Mouse (Mus musculus): ENCODE measurements around the gene Cirbp.

Cirbp gene

DNA sequence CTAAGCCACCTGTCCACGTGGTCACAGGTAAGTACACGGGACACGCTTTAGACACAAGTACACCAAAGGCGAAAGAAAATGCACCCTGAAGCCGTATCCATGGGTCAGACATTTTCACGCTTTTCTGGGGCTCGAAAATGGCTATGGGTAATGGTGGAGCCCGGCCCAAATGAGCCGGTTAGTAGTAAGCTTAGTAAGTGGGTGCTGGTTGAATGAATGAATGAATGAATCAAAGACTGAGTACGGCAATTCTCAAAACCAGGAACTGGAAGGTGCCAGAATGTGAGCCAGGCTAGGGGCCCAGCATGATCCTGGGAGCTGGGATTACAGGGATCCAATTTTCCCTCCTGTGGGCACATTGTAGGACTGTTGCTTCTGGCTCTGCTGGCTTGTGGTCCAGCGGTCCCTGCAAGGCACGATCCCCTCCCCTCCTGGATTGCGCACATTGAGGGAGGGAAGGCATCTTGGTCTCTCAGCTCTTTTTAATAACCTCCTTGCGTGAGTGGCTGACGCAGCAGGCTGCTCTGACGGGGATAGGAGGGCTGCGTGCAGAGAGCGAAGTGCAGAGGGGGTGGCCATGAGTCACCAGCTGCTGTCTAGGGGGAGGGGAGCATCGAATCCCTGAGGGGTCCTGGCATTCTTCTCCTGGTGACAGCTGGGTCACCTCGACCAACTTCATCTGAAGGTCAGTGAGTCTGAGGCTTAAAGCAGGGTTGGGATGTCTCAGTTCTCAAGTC, at the start of gene Cirbp:
Cirbp (plus strand) TSS at position 594 of the 737 bp plus-strand sequence.
- peak; percentile 71 for DNase-seq (ENCODE audit: low spot score)

DNA sequence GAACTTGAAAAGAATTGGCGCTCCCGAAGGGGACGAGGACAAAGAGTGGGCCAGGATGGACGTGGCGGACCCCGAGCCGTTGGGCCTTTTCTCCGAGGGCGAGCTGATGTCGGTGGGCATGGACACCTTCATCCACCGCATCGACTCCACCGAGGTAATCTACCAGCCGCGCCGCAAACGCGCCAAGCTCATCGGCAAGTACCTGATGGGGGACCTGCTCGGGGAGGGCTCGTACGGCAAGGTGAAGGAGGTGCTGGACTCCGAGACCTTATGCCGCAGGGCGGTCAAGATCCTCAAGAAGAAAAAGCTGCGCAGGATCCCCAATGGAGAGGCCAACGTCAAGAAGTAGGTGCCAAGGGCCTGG, 49.2 kb upstream of the Cirbp start:
- DNase-seq (ENCODE audit: low spot score), result peak; percentile 13

DNA sequence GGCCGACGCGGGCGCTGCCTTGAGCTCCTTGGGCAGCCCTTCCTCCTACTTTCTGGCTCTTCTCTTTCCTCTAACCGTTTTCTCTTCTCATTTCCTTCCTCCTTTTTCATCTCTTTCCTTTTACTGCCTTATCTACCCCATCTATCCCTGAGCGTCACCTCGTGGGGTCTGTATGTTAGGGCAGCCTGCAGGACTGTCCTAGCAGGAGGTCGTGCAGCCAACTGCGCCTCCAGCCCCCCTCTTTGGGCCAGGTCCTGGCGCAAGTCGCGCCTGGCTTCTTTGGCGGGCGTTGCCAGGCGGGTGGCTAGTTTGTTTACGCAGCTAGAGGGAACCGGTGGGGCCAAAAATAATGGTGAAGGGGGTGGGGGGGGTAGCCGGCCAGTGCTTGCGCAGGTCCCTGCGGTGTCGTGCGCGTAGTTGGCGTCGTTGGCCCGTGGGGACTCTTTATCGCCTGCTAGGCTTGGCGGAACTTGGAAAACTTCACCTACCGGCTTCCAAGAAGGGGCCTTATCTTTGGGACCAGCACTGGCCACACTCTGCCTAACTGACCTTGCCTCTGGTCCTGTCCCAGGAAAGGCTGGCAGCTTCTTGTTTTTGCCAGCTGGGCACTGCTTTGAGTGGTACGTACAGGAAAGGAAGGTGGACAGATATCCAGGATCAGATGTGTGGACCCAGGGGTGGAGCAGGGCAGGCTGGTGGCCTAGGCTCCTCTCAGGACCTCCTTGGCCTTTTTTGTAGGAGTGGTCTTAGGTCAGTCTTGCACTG, 48.7 kb upstream of the Cirbp start:
- DNase-seq (ENCODE audit: low spot score), result peak; percentile 24

DNA sequence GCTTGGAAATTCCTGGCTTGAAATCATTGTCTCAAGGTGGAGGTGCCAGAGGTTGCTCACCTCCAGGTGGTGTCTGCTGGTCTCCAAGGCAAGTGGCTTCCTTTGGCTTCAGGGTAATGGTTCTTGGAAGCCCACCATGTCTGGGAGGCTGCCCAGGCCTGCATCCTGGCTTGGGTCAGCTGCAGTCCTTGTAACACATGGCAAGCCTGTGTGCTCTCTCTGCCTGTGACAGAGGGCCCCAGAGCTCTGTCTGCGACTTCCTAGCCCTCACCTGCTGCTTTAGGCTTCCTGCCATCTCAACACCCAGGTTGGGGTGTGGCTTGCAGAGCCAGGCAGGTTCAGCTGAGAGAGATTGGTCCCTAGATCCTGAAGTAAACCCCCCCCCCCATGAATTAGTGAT, 48.0 kb upstream of the Cirbp start:
- no peak for DNase-seq (ENCODE audit: low spot score)

DNA sequence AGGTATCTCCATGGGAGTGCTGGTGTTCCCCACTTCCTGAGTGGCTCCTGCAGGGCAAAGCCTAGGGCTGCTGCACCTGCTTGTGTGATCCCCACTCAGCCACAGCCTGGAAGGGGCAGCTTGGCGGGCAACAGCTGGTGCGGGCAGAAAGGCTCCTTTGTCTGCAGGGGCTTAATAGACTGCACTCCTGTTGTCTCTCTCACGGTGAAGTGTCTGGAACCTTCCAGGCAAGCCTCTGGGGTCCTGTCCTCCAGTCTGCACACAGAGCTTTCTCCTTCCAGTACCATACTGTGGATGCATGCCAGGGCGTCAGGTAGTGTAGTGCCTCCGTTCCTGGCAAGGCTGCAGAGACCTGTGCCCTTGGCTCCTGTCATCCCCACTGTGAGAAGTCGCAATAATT, 47.2 kb upstream of the Cirbp start:
- DNase-seq (ENCODE audit: low spot score), result peak; percentile 33

DNA sequence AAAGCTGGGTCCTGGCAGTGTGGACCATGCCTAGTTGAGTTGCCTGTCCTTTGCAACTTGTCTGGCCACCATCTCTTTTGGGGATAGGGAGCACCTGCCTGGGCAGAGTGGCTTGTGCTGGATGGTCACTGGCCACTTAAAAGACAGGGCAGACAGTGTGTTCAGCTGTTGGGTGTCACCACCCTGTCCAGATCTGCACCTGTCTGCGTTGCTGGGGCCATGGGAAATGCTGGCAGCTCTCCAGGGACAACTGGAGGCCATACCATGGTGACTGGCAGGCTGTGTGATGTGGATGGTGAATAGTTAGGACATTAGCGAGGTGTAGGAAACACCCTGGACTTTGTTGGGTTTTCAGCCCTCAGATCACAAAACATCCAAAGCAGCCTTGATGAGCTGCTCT, 45.6 kb upstream of the Cirbp start:
- no peak for DNase-seq (ENCODE audit: low spot score)

DNA sequence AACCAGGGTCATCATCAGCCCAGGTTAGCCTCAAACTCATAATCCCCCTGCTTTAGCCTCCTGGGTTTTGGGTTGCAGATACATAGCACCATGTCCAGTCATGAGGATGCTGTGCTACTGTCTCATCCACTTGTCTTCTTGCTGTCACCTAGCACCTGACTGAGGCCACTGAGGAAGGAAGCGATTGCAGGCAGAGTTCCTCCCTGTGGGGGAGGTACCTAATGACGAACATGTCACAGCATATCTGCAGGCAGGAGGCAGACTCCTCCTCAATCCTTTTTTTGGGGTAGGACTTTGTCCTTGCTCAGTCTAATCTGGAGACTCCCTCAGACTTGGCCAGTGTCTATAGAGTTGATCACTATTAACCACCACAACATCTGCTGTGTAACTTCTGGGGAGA, 44.1 kb upstream of the Cirbp start:
- DNase-seq (ENCODE audit: low spot score), result no peak

DNA sequence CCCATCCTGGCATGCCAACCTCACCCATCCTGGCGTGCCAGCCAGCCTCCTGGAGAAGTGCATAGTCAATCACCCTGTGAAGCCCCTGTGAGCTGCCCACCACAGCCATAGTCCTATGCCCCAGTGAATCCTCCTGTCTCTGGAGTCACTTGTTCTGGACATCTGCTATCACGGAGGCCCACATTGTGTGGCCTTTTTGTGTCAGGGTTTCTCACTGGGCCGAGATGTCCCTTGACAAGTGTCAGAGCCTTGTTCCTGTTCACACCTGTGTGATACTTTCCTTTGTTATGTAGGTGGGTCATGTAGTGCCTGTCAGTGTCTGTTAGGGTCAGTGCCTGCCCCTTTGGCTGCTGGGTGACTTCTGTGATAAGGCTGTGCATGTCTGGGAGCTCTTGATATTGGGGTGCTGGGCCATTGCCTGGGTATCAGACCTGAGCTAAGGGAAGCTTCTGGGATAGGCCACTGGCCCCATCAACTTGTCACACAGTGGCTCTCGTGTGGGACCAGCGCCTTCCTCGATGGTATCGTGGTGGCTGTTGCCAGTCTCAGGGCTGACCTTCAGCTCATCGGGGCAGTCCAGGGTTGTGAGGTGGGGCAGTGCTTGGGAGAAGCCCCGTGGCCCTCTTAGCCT, 41.7 kb upstream of the Cirbp start:
- DNase-seq (ENCODE audit: low spot score), result no peak

DNA sequence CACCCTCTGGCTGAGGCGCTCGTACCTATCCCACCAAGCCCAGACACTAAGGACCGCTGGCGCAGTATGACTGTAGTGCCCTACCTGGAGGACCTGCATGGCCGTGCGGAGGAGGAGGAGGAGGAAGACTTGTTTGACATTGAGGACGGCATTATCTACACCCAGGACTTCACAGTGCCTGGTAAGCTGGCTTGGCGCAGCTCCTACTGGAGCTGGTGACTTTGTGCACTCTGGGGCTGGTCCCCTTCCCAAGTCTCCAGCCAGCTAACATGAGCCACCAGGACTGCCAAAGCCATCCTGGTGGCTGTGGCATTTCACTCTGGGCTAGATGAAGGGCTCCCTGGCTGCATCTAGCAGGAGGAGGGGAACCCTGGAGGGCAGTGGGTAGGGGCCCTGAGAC, 37.9 kb upstream of the Cirbp start:
- no peak for DNase-seq (ENCODE audit: low spot score)

DNA sequence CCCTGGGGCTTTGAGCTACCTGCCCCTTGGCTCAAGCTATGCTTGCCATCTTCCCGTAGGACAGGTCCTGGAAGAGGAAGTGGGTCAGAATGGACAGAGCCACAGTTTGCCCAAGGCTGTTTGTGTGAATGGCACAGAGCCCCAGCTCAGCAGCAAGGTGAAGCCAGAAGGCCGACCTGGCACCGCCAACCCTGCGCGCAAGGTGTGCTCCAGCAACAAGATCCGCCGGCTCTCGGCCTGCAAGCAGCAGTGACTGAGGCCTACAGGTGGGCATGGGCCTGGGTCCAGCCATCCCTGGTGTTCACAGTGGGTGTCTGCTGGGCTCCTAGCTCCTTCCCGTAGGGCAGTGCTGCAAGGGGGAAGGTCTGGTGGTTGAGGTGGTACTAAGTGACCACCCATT, 35.9 kb upstream of the Cirbp start:
- no peak for DNase-seq (ENCODE audit: low spot score)

DNA sequence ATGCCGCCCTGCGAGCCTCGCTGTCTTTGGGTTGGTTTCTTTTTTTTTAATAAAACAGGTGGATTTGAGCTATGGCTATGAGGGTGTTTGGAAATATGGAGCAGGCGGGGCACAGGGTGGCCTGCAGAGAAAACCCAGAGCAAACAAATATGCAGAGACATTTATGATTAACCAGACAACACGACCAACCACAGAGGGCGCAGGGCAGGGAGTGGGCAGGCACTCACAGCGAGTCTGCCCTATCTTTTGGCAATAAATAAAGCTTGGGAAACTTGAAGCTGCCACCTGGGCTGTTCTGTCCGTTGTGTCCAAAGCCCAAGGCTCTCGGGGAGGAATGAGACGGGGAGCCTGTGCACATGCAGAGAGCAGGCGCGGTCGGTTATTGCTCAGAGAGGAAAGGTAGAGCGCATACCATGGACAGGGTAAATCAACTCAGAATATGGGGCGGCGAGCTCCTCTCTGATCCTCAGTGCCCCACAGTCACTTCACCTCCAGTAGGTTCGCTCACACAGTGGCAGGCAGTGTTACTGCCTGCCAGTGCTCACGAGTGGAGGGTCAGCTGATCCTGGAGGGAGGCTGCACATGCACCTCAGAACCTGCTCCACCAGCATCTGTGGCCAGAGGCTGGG, 35.3 kb upstream of the Cirbp start:
- no peak for DNase-seq (ENCODE audit: low spot score)

DNA sequence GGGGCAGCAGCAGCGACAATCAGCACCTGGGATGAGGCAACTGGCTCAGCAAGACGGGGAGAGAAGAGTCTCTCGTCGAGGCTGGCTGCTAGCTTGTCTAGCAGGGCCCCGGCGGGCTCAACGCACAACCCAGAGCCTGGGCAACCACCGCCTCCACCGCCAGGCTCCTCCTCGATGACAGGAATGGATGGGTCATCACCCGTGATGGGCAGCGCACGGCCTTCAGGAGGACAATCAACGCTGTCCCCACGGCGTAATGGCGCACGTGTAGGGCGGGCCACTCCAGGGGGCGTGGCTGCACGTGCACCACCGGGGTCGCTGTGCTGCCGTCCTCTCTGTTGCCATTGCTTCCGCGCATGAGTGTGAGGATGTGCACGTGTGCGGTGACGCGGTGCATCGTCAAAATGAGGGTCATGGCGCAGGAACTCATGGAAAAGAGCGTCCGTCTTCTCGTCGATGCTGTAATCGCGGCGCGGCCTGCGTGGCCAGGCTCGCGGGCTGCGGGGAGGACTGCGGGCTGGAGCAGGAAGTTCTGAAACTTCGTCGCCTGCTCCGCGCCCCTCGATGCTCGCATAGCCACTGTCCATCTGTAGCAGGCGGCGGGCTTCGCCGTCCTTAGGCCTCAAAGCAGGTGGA, 34.4 kb upstream of the Cirbp start:
- DNase-seq (ENCODE audit: low spot score), result peak; percentile 51

DNA sequence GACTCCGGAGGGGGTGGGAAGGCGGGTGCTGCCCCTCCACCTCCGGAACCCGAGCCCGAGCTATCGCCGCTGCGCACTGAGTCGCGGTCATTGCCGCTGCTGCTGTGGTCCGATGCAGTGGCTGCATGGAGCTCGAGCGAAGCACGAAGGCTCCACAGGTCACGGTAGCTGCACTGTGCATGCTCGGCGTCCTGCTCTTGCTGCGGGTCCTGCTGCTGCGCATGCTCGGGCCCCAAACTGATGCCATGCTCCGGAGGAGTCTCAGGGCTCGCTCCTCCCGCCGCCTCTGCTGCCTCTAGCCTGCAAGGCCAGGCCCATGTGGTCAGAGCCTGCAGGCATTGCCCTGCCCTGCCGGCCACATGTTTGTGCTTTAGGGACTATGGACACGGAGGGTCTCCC, 33.8 kb upstream of the Cirbp start:
- peak; percentile 37 for DNase-seq (ENCODE audit: low spot score)

DNA sequence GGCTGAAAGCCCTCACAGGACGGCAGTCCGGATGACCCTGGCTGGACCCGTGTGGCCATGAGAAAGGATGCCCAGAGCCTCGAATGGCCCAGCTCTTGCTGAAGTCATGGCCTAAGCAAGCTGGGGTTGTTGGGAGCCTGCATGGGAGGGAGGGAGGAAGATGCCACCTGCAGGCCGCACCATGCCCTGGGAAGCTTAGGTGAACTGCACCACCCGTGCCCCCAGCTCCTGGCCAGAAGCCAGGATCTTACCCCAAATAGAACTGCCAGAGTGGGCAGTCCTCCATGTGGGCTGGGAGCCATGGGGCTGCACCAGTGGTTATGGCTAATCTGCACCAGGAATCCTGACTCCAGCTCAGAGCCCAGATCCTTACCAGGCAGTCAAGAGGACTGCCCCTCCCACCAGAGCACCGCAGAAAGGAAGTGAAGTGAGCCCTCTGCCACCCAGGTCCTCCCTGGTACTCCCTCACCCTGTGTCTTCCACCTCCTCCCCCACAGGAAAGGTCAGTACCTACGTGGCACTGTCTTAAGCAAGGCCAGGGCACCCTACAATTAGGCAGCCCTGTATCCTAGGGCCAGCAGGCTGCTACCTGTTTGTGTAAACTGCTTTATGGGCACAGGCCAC, 32.4 kb upstream of the Cirbp start:
- no peak for DNase-seq (ENCODE audit: low spot score)

DNA sequence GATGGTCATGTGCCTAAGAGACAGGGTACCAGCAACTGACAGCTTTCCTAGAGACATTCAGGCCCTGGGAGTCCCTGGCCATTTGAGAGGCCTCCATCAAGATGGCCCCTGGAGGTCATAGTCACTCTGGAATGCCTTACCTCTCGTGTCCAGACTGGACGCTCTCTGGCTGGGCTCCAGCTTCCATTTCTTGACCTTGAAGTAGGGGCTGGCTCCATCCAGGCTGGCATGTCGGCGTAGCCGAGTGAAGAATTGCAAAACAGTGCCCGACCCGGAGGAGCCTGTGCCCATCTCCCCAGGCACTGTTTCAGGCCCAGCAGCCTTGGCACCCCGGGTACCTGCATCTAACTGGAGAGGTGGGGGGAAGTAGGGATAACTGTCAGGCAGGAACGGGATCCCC, 31.4 kb upstream of the Cirbp start:
- DNase-seq (ENCODE audit: low spot score), result no peak

DNA sequence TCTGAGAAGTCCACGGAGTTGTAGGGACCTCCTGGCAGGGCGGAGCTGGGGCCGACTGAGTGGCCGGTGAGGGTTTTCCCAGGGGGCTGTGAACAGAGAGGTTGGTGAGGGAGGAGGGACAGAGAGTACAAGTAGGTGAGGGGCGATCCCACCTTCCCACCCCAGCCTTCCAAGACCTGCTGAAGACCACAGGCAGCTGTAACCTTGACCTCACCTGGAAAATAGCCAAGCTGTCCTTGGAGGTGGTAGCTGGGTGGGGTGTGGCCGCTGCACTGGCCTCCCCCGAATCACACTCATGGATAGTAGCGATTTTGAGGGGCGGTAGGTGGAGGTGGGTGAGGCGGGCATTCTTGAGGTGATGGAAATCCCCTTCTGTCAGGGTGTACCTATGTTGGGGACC, 30.6 kb upstream of the Cirbp start:
- no peak for DNase-seq (ENCODE audit: low spot score)

DNA sequence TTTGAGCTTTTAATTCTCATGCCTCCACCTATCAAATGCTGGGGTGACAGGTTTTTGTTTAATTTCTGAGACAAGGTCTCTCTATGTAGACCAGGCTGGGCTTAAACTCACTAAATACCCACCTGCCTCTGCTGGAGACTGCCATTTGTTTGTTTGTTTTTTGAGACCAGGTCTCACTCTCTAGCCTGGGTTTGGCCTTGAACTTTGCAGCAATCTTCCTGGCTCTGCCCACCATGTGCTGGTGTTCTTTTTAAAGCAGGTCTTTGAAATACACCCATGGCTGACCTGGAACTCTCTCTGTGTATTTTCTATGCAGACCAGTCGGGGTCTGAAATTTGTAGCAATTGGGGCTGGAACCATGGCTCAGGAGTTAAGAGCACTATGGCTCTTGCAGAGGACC, 30.1 kb upstream of the Cirbp start:
- no peak for DNase-seq (ENCODE audit: low spot score)

DNA sequence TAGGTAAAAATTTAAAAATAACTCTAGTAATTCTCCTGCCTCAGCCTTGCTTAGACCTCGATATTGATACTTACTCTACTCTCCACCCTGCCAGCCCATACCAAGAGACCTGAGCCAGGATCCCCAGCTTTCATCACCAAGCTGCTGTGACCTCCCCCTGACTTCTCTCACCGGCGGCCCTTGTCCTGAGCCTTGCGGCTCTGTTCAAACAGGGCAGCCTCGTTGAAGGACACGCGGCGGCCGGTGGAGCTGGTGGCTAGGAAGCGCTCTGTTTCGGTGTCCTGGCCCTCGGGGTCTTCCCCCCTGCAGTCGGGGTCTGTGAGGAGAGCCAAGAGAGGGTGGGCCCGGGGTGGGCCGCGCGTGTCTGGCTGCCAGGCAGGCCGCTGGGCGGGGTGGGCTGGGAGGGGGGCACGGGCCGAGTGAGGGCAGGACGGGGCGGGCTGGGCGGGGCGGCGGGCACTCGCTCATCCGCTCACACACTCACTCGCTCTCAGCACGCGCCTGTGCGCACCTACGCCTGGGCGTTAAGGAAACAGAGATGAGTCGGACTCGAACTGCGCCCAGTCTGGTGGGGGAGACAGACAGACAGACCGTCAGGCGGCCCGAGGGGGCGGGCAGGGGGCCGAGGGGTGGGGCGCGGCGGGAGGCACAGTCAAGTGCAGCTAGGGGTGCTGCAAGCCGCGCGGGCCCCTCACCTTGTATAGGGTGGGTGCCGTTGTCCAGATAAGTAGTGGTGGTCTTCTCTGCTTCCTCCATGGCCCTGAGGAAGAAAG, 29.4 kb upstream of the Cirbp start:
- DNase-seq (ENCODE audit: low spot score), result no peak

DNA sequence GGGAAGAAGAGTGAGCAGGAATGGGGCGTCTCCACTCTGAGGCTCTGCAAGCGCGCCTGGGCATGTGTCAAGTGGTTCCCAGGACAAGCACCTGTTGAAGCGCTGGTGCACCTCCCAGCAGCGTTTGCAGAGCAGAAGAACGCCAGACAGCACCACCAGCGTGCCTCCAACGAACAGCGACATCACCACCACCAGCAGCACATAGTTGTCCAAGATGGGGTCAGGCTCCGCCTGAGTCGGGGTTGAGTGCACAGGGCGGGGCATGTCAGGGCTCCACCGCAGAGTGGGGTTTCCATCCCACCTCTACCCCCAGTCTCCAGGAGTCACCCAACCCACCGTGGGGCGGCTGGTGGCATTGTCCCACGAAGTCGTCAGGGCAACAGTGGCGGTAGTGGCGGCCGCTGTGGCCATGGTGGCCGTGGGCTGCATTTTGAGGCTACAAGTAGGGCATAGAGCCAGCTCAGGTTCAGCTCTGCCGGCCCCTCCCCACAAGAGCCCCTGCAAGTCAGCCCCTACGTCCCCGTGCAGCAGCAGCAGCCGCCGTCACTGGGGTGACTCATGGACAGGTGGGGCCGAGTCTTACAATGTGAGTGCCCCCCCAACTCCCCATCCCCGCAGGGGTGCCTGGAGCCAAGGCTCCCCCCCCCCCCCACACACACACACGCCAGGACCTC, 28.7 kb upstream of the Cirbp start:
- peak; percentile 59 for DNase-seq (ENCODE audit: low spot score)
